Mouse (Mus musculus) forebrain, embryonic 11.5 days (tissue): Measurements from ENCODE around the gene Washc2. TPM values are rescaled to one million over a fixed set of nuclear protein-coding genes. Genes with fewer than 3 reads are reported as not detected.

Experiments used
- ATAC-seq: fragments of 200-750 bp; cut with Nextera tagmentation; replicated peaks from 2 replicates; pipeline ENCODE4 v1.8.0; 2017; ENCODE audit warnings: moderate TSS enrichment; ENCODE audit not compliant: low FRiP score
- DNase-seq: peaks from one replicate; pipeline ENCODE4 v3.0.0-alpha.2; 2017; ENCODE audit warnings: low spot score
- H3K27ac ChIP-seq: fragments of 300-500 bp; sonication (generic); 2 replicates; pipeline ENCODE4 v1.5.1; 2014; ENCODE audit warnings: low read depth, low read length
- H3K27me3 ChIP-seq: fragments of 300-500 bp; sonication (generic); 2 replicates; pipeline ENCODE4 v1.6.1; 2014; ENCODE audit warnings: mild to moderate bottlenecking, low read length, mixed read lengths; ENCODE audit not compliant: control insufficient read depth, insufficient read depth
- H3K36me3 ChIP-seq: fragments of 300-500 bp; sonication (generic); 2 replicates; pipeline ENCODE4 v1.6.1; 2014; ENCODE audit warnings: mild to moderate bottlenecking, low read length, moderate library complexity, mixed read lengths; ENCODE audit not compliant: control insufficient read depth, insufficient read depth
- H3K4me1 ChIP-seq: fragments of 300-500 bp; sonication (generic); replicated peaks from 2 replicates; pipeline ENCODE4 v1.6.1; 2014; ENCODE audit warnings: low read length, mixed read lengths; ENCODE audit not compliant: control insufficient read depth, insufficient read depth
- H3K4me2 ChIP-seq: fragments of 300-500 bp; sonication (generic); 2 replicates; pipeline ENCODE4 v1.6.1; 2014; ENCODE audit warnings: low read depth, mild to moderate bottlenecking, low read length, moderate library complexity, mixed read lengths; ENCODE audit not compliant: severe bottlenecking
- H3K4me3 ChIP-seq: fragments of 300-500 bp; sonication (generic); 2 replicates; pipeline ENCODE4 v1.5.1; 2014; ENCODE audit warnings: low read depth, low read length
- H3K9ac ChIP-seq: fragments of 300-500 bp; sonication (generic); 2 replicates; pipeline ENCODE4 v1.6.1; 2014; ENCODE audit warnings: low read length
- H3K9me3 ChIP-seq: fragments of 300-500 bp; sonication (generic); 2 replicates; pipeline ENCODE4 v1.6.1; 2016; ENCODE audit warnings: low read length, mixed read lengths; ENCODE audit not compliant: control insufficient read depth
- WGBS: fragments of 180-500 bp; shearing (Covaris S2); extraction: QIAGEN DNeasy Blood & Tissue Kit; methylation state at CpG from one replicate; pipeline ENCODE4 v1.1.7; 2014; 5-methylcytosine and 5-hydroxymethylcytosine counted together
- polyA plus RNA-seq: library from polyadenylated mRNA; unstranded; fragments of >200 nt; fragmentation: Nextera tagmentation; extraction: Ambion mirVana; gene quantifications from 2 replicates; pipeline ENCODE4 v1.2.1, GENCODE M21; 2014

Washc2 gene
- polyA plus RNA-seq, 1 experiment from 2014 or later = 54.2 TPM

DNA sequence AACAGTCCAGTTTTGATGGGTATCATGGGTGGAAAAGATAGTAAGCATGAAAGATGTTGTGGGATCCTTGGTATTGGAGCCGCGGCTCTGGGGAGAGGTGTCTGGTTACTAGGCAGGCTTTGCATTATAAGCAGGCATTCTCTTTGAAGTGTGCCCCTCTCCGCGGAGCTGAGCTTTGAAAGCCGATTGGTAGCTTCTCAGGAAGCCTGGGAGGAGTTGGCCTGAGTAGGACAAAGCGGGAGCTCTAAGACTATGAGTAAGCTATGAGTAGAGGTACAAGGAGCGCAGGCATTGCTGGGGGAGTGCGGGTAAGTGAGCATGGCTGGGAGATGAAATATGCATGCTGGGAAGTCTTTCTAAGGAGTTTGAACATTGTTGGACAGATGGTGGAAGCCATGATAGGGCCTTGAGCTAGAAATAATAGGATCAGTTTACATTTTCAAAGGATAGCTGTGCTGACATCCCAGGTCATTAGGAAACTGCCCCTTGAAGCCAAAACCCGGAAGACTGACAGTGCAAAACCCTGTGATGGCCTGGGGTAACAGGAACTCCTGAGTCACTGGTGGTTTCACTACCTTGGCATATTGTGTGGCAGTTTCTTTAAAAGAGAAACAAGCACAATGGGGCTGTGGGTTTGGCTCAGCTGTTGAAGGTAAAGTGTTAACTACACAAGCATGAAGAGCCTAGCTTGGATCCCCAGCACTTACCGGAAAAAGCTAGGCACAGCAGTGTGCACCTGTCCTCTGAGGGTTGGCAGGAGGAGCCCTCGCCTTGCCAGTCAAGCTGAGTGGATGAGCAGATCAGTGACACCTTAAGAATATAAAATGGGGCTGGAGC is 58.7 kb downstream of the Washc2 start:
- H3K27me3 ChIP-seq = no peaks in the 10 kb centered on the region
- H3K4me3 ChIP-seq = 0 out of 2 replicates have a peak overlapping the region, but pooled peaks have one; percentile 1
- 0 out of 2 replicates have a peak, but pooled peaks cover 2% of the 10 kb centered on the region for H3K4me1 ChIP-seq
- no peaks in the 10 kb centered on the region for H3K36me3 ChIP-seq
- DNase-seq (peak; percentile 84), ATAC-seq (peak; percentile 73)
- 14% methylated on average over 11 of the region's 11 CpGs for WGBS
- H3K4me2 ChIP-seq = peak overlapping the region; percentile 34; the same call in 1 of the 2 replicates
- peak overlapping the region; percentile 81 for H3K27ac ChIP-seq
- peak overlapping the region; percentile 12; the same call in 1 of the 2 replicates for H3K9ac ChIP-seq
- no peaks in the 10 kb centered on the region for H3K9me3 ChIP-seq

DNA sequence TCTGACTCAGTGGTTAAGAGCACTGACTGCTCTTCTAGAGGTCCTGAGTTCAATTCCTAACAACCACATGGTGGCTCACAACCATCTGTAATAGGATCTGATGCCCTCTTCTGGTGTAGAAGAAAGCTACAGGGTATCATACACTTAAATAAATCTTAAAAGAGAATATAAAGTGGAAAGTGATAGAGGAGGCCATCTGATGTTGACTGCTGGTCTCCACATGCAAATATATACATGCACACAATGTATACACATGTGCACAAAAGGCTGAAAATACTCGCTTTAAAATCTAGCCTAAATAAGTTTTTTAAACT is 59.2 kb downstream of the Washc2 start:
- 0 out of 2 replicates have a peak, but pooled peaks cover 2% of the 10 kb centered on the region for H3K4me1 ChIP-seq
- ATAC-seq (no peak), DNase-seq (no peak)
- H3K36me3 ChIP-seq = no peaks in the 10 kb centered on the region
- H3K9ac ChIP-seq = no peak overlapping the region
- H3K4me2 ChIP-seq = no peak overlapping the region
- no peak overlapping the region; the same call in 1 of the 2 replicates for H3K27ac ChIP-seq
- WGBS = 91% methylated on average over 1 of the region's 1 CpGs
- H3K27me3 ChIP-seq = no peaks in the 10 kb centered on the region
- no peak overlapping the region for H3K4me3 ChIP-seq
- H3K9me3 ChIP-seq = no peaks in the 10 kb centered on the region

DNA sequence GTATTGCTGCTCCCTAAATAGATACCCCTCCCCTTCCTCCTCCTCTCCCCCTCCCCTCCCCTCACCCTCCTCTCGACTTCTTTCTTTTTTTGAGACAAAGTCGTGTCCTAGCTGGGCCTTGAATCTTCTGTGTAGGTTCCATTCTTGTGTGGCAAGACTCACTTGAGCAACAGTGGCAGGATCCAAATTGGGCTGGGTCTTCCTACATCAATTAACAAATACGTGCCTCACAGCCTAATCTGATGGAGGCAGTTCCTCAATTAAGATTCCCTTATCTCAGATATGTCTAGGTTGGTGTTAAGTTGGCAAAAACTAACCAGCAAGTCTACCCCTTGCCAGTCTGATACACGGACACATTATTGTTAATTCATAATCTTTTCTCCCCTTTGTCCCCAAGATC is 67.9 kb downstream of the Washc2 start:
- Histone ChIP-seq H3K36me3 (no peaks in the 10 kb centered on the region), H3K4me3 (no peak overlapping the region), H3K4me1 (0 out of 2 replicates have a peak, but pooled peaks cover 2% of the 10 kb centered on the region), H3K9me3 (no peaks in the 10 kb centered on the region), H3K4me2 (no peak overlapping the region), H3K9ac (no peak overlapping the region), H3K27me3 (no peaks in the 10 kb centered on the region), H3K27ac (no peak overlapping the region)
- 77% methylated on average over 4 of the region's 4 CpGs for WGBS
- ATAC-seq = no peak
- no peak for DNase-seq

- ATAC-seq (no peak), DNase-seq (no peak)
- H3K4me2 ChIP-seq = no peak overlapping the region
- no peaks in the 10 kb centered on the region for H3K9me3 ChIP-seq
- no peak overlapping the region for H3K27ac ChIP-seq
- WGBS = 82% methylated on average over 5 of the region's 5 CpGs
- H3K9ac ChIP-seq = no peak overlapping the region
- H3K4me3 ChIP-seq = no peak overlapping the region
- no peaks in the 10 kb centered on the region for H3K27me3 ChIP-seq
- 0 out of 2 replicates have a peak, but pooled peaks cover 2% of the 10 kb centered on the region for H3K4me1 ChIP-seq
- no peaks in the 10 kb centered on the region; the same call in 1 of the 2 replicates for H3K36me3 ChIP-seq
These were observed 71.0 kb downstream of the Washc2 start for GRCm38 (mm10) chr6:116278679-116279317.

- 95% methylated on average over 13 of the region's 13 CpGs for WGBS
- Histone ChIP-seq H3K27ac (no peak overlapping the region), H3K4me2 (no peak overlapping the region), H3K4me3 (no peak overlapping the region), H3K36me3 (no peaks in the 10 kb centered on the region; the same call in 1 of the 2 replicates), H3K27me3 (no peaks in the 10 kb centered on the region), H3K4me1 (no peaks in the 10 kb centered on the region), H3K9me3 (no peaks in the 10 kb centered on the region), H3K9ac (no peak overlapping the region)
- DNase-seq (no peak), ATAC-seq (no peak)
These were observed 73.2 kb downstream of the Washc2 start for GRCm38 (mm10) chr6:116281014-116281413.

- DNase-seq (no peak), ATAC-seq (no peak)
- Histone ChIP-seq H3K9ac (no peak overlapping the region), H3K4me1 (no peaks in the 10 kb centered on the region), H3K9me3 (no peaks in the 10 kb centered on the region), H3K27me3 (no peaks in the 10 kb centered on the region), H3K36me3 (no peaks in the 10 kb centered on the region; the same call in 1 of the 2 replicates), H3K27ac (no peak overlapping the region), H3K4me2 (no peak overlapping the region), H3K4me3 (no peak overlapping the region)
- WGBS = 59% methylated on average over 4 of the region's 4 CpGs
These were observed 74.7 kb downstream of the Washc2 start for GRCm38 (mm10) chr6:116282546-116282945.

DNA sequence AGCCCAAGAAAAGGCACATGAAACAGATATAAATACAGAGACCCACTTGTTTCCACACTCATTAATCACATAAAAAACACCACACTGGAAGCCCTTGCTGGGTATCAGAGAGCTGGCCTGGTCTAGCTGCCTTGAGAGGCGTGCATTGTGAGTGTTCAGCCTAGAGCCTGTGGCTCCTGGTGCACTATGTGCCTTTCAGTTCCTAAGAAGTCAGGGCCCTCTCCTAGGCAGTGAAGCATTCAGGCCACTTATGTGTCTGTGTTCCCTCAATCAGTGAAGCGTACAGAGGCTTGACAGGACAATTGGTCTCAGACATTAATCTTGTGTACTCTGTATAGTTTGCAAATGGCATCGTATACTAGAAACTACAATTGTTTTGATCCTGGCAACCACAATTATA is 75.4 kb downstream of the Washc2 start:
- no peaks in the 10 kb centered on the region for H3K9me3 ChIP-seq
- DNase-seq (no peak), ATAC-seq (no peak)
- H3K36me3 ChIP-seq = no peaks in the 10 kb centered on the region; the same call in 1 of the 2 replicates
- 82% methylated on average over 3 of the region's 3 CpGs for WGBS
- no peaks in the 10 kb centered on the region for H3K27me3 ChIP-seq
- no peaks in the 10 kb centered on the region for H3K4me1 ChIP-seq
- no peak overlapping the region for H3K27ac ChIP-seq
- H3K4me3 ChIP-seq = no peak overlapping the region
- no peak overlapping the region for H3K9ac ChIP-seq
- H3K4me2 ChIP-seq = no peak overlapping the region

- H3K27ac ChIP-seq = no peak overlapping the region
- no peaks in the 10 kb centered on the region for H3K4me1 ChIP-seq
- no peaks in the 10 kb centered on the region for H3K36me3 ChIP-seq
- no peak for DNase-seq
- H3K9me3 ChIP-seq = no peaks in the 10 kb centered on the region
- no peak overlapping the region for H3K9ac ChIP-seq
- no peaks in the 10 kb centered on the region for H3K27me3 ChIP-seq
- no peak overlapping the region for H3K4me2 ChIP-seq
- WGBS = 93% methylated on average over 4 of the region's 4 CpGs
- no peak overlapping the region for H3K4me3 ChIP-seq
- no peak for ATAC-seq
These were observed 78.5 kb downstream of the Washc2 start for GRCm38 (mm10) chr6:116286321-116286720.
